Mouse (Mus musculus) embryo, embryonic 11 days (tissue): ENCODE results near the gene Mfsd9.

ENCODE experiments used
- DNase-seq: peaks from one replicate; pipeline ENCODE4 v3.0.0-alpha.2; 2015

Mfsd9 gene

GRCm38 (mm10) chr1:40790324-40791141, at the start of gene Mfsd9:
Gene Mfsd9 (minus strand): TSS chr1:40790687.
- DNase-seq: peak; percentile 90

GRCm38 (mm10) chr1:40835468-40835867, 45.0 kb upstream of the Mfsd9 start:
- DNase-seq: no peak

- DNase-seq: no peak
Measured at GRCm38 (mm10) chr1:40830712-40831507, 40.4 kb upstream of the Mfsd9 start.

GRCm38 (mm10) chr1:40829213-40829914, 38.9 kb upstream of the Mfsd9 start:
- DNase-seq: no peak

- DNase-seq: no peak
Measured at GRCm38 (mm10) chr1:40825826-40826225, 35.3 kb upstream of the Mfsd9 start.

GRCm38 (mm10) chr1:40824936-40825335, 34.4 kb upstream of the Mfsd9 start:
- peak; percentile 38 for DNase-seq

GRCm38 (mm10) chr1:40824517-40824916, 34.0 kb upstream of the Mfsd9 start:
- no peak for DNase-seq

- peak; percentile 4 for DNase-seq
Measured at GRCm38 (mm10) chr1:40815071-40815845, 24.8 kb upstream of the Mfsd9 start.

- DNase-seq: no peak
Measured at GRCm38 (mm10) chr1:40808643-40809042, 18.2 kb upstream of the Mfsd9 start.

GRCm38 (mm10) chr1:40805891-40806290, 15.4 kb upstream of the Mfsd9 start:
- DNase-seq: no peak

- no peak for DNase-seq
Measured at GRCm38 (mm10) chr1:40805351-40805750, 14.9 kb upstream of the Mfsd9 start, which contains the start of gene Tmem182. Gene Tmem182 (plus strand): TSS chr1:40805601.

- DNase-seq: no peak
Measured at GRCm38 (mm10) chr1:40804118-40804517, 13.6 kb upstream of the Mfsd9 start.

GRCm38 (mm10) chr1:40802759-40803158, 12.3 kb upstream of the Mfsd9 start:
- DNase-seq: peak; percentile 51

- no peak for DNase-seq
Measured at GRCm38 (mm10) chr1:40800908-40801307, 10.4 kb upstream of the Mfsd9 start.

- no peak for DNase-seq
Measured at GRCm38 (mm10) chr1:40799121-40799520, 8.6 kb upstream of the Mfsd9 start.

GRCm38 (mm10) chr1:40797348-40797747, 6.9 kb upstream of the Mfsd9 start:
- DNase-seq: peak; percentile 77

GRCm38 (mm10) chr1:40795508-40795907, 5.0 kb upstream of the Mfsd9 start:
- no peak for DNase-seq

- peak; percentile 22 for DNase-seq
Measured at GRCm38 (mm10) chr1:40789666-40790233, 737 bp downstream of the Mfsd9 start.

- no peak for DNase-seq
Measured at GRCm38 (mm10) chr1:40788956-40789355, 1.5 kb downstream of the Mfsd9 start.

GRCm38 (mm10) chr1:40785876-40786445, 4.5 kb downstream of the Mfsd9 start:
- no peak for DNase-seq

- no peak for DNase-seq
Measured at GRCm38 (mm10) chr1:40784306-40784705, 6.2 kb downstream of the Mfsd9 start.

- DNase-seq: no peak
Measured at GRCm38 (mm10) chr1:40783450-40783849, 7.0 kb downstream of the Mfsd9 start.
